Mouse (Mus musculus): ENCODE measurements at regions not wholly inside any gene's neighbourhood (a gene's known extent, or its start where the extent isn't known, plus 50 kb on each side); places are given as distances from the start of the nearest gene placed in this dataset.

DNA sequence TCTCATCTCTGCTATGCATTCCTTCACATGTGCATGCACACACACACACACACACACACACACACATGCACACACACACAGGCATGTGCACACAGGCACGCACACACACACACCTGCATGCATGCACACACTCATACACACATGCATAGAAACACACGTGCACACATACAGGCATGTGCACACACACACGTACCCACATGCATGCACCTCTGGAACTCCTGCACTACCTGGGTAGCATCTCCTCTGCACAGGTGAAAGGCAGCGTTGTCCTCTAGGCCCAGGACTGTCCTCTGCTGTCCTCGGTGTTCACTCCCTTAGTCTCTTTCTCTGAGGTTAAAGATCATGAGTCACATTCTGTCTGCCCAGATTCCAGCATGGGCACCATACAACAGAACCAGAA lies 258.0 kb downstream of the Cxcl12 start:
- DNase-seq = no peak

DNA sequence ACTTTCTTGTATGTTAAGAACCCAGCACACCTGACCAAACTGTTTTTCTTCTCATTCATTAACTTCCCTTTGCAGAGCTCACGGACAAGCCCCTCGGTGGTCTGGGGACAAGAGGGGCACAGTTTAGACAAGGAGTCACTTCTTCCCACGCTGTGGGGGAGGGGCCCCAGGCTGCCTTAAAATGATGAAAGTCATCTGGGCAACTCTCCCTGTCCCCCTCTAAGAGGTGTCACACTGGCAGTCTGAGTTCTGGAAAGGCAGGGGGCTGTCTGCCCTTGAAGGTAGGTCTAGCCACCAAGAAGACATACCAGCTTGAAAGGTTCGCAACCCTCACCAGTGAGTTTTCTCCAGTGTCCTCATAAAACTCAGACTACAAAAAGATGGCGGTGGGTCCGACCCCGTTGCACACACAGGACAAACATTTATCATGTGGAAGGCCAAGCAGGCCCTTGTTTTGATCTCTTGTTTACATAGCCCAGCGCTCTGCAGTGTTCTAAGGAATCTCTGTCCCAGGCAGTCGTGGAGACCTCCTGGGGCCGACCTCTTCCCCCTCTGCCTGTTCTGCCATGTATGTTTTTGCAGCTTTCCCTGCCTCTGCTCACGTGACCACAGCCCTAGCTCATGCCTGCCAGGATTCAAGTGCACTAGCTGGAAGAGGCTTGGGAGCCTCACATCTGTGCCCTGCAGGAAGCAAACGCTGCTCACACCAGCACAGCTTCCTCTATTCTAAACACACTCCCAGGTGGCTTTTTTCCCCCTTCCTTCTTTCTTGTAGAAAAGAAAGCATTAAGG lies 259.2 kb downstream of the Cxcl12 start:
- no peak for DNase-seq

DNA sequence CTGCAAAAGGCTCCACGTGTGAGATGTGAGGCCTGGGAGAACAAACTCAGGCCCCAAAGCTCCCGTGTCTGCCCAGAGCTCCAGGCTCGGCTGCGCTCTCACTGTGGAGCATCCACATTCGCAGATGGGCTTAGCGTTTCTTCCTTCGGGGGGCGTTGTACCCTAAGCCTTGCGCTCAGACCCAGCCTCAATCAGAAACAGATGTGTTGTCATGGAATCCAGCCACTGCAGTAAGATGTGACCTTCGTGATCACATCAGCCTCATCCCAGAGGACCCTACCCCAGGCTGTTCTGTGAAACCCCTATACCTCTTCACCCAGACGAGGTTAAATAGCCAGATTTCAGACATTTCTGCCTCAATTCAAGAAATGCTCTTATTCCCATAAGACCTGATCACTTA lies 260.1 kb downstream of the Cxcl12 start:
- no peak for DNase-seq

DNA sequence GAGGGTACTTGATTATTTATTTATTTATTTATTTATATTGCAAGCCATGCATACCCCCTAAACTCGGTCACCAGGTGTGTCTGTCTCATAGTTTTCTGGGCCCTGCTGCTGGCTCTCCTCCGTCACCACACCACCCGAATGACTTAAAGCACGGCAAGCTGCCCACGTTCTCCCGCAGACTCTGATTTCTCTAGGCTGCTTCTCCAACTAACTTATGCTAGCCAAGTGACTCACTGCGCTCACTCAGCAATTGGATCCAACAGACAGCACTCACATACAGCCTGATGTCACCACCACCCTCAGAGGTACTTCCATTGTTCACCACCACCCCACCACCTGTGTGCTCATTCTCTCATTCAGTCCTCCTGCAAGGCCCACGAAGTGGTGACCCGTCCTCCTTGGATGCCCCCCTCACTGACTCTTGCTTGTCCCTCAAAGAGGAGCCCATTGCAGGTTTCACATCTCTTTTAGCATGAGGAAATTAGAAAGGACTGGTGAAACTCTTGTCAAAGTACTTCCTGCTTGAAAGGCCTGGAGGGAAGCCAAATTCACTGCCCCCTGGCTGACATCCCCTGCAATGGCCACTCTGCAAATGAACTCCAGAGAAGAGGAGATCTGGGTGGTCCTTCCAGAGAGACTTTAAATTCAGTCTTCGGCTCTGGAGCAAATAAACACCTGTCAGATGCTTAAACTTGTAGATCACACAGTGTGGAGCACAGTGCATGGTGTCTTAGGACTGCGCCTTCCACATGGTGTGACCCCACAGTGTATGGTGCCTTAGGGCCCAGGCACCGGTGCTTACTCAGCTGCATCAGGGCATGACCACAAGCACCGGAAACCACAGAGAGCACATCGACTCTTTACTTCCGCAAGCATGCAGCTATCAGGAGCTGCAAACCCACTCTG lies 262.8 kb downstream of the Cxcl12 start:
- peak; percentile 26 for DNase-seq

DNA sequence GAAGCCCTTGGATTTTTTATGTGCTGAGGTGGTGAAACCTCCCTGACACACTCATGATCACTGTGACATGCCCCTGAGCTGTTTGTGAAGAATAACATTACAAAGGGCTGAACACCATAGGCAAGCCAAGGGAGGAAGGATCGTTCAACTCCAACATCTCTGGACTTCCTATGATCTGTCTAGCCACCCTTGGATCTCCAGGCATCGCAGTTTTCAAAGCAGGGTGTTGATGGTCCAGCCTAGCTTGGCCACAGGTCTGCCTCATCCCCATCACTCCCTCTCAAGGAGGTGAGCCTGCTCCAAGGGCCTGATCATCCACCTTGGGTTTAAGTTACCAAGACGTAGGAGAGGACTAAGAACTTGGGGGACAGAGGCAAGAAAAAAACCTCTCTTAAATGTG lies 268.5 kb downstream of the Cxcl12 start:
- DNase-seq = no peak

DNA sequence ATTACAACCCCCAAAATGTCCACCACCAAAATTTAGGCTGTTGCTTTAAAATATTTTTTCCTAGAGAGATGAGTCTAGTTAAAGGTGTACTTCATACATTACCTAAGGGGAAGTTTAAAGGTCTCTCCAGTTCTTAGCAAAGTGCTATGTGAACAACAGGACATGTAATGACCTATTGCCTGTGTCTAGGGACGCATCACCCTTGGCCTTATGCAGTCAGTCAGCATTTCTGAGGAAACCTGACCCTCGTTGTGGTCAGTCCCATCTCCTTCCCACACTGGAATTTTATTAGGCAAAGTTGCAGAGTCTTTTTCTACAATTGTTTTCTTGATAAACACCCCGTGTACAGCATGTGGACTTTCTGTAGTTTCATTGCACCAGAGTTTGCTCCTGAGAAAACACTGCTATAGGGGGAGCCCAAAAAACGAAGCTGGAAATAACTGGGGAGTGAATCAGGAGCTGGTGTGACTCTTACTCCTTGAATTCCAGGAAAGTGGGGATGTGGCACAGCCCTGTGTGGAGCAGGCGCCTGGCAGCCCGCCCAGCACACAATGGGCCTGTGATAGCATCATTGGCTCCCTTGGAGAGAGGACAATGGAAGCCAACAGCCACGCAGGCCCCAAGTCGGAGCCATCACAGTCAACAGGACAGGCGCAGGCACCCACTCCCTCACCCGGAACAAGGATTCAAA lies 269.2 kb downstream of the Cxcl12 start:
- DNase-seq = peak; percentile 65

DNA sequence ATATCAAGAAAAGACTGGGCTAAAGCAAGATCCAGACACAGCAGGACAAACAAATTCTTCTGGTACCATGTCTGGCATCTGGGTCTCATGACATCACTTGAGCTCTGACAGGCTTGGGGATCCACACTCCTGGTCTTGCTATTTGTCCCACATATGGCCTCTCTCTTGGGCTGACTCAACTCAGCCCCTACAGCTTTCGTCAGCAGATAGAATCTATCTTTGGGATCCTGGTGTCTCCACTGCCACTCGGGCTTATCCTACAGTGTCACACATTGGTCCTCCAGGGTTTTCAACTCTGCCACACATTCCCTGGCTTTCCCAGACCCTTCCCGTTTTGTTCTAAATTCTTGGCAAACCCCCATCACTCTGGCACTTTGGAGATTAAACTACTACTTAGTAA lies 280.3 kb downstream of the Cxcl12 start:
- no peak for DNase-seq

DNA sequence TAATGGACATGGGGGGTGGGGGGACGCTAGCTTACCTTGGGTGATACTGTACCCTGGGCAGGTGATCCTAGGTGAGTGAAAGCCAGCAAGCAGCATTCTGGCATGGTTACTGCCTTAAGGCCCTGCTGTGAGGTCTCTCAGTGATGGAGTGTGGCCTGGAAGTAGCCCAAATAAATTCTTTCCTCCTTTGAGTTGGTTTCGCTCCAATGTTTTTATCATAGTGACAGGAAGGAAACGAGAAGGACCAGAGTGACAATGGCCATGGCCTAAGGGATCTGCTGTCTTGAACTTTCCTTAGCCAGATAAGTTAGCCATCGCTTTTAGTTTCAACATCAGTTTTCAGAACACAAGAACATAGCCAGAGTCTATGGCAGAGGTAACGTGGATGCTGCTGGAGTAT lies 282.7 kb downstream of the Cxcl12 start:
- no peak for DNase-seq

DNA sequence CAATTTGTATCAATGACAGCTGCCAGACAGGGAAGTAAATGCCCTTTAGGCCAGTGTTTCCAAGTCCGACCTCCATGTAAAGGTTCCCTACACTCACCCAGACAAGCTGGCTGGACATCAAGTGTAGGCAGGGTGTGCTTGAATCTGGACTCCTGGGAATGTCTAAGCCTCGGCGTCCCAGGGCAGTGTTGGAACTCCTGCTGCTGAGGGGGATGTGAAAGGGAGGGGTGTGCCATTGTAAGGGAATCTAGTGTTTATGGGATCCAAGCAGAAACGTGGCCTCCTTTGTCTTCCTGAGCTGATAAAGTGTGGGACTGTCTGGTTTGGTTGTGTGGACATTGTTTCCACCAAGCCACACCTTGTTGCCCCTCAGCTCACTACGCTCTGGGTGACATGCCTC lies 291.9 kb downstream of the Cxcl12 start:
- no peak for DNase-seq

DNA sequence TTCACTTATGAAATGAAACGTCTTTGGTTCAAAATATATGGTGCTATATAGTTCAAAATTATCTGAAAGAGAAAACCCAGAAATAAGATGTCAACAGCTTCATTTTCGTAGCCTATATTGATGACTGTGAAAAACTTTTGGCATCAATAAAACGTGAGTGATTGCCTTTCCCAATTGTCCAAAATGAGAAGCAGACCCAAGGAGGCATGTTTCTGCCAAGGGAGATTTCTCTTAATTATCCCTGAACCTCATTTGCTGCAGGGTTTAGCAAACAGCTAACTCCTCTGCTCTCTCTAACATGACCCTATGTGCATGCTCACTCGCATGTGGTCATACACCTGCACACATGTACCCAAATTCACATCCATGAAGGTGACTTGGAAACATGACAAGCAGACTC lies 296.8 kb downstream of the Cxcl12 start:
- DNase-seq = no peak

DNA sequence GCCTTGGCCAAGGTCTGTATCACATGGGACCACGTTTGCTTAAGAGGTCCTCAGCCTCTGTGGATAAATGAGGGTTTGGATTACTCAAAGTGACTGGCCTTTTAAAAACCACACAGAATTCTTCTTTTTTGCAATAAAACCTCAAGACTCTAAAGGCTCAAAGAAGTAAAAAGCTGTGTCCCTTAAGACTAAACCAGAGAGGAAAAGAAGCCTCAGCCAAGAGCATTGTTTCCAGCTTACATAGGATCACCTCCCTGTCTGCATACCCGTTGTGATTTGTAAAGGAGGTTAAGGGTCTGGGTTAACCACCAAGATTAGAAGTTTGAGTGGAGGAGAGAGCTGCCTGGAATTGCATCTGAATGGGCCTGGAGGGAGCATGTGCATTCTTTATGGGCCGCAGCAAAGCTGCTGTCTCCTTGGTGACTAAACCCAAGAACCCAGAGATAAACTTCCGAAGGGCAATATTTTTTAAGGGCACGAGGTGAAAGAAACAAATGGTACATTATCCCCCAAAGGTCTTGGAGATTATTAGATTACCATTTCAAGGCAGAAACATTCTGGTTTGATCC lies 297.4 kb downstream of the Cxcl12 start:
- DNase-seq = no peak

DNA sequence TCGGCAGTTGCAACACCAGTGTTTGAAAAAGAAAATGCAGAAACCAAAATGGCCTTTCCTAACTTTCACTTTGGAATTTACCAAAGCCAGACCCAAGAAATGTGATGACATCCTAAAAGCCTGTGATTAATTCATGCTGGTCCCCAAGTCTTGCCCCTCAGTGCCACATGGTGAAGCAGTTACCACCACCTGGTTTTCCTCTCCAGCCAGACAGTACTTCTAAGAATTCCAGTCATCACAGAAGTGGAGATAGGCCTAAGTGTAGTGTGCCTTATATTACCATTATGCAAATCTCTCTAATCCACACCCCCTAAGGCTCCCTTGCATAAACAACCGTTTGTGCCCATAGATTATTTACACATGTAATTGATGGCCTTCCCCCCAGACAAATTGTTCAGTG lies 311.0 kb downstream of the Cxcl12 start:
- no peak for DNase-seq

DNA sequence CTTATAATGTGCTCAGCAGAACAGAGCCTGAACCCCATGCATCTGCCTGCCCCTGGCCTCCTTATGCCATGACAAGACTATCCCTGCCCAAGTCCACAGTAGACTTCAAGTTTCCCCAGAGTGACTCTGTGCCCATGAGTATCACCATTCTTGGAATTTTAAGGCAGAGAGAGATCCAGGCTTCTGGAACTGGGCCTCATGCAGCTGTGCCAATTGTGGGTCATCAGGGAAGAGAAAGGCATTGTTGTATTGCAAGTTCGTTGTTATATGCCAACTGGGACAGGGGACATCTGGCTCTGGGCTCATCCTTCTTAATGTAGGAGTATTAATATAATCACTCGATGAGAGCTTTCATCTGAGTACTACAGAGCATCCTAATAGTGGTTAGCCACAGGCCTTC lies 312.1 kb downstream of the Cxcl12 start:
- no peak for DNase-seq

DNA sequence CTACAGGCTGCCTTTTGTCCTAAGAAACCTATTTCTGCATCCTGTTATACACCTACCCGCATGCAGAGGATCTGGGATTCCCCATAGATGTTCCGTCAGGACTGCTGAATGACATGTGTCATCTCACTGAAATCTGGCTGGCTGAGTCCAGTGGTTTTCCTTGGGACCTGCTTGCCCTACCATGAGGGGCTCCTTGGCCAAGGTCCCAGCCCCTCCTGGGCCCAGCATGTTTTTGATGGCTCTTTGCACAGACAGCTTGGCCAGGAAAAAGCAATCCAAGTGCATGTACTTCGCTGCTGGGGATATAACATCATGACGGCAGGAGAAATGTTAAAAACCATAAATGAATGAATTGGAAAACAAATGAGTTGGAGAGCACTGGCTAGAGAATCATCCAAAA lies 320.8 kb downstream of the Cxcl12 start:
- no peak for DNase-seq

DNA sequence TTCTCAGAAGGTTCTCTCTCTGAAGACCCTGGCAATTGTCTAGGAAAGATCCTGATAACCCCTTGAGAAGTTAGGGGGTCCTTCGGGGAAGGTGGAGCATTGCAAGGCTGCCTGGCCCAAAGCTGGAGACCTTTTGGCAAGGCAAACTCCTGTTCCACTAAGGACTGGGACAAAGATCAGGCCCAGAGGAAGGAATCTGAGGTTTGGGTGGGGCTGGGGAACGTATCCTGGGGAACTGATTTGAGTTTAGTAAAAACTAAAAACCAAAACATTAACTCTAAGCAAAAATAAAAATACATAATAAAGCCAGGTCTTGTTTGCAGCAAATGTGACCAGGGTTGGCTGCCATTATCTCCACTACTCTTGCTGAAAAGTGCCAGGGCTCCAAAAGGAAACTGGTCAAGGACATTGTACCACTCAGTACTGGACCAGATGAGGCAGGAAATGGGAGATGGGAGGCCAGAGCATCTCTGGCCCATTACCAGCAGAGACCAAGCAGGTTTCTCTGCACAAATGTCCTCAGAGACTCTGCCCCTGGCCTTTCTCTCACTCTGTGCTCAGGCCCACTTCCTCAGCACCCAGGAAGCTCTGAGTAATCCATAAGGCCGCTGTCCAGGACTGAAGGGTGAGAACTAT lies 321.5 kb downstream of the Cxcl12 start:
- DNase-seq = no peak

DNA sequence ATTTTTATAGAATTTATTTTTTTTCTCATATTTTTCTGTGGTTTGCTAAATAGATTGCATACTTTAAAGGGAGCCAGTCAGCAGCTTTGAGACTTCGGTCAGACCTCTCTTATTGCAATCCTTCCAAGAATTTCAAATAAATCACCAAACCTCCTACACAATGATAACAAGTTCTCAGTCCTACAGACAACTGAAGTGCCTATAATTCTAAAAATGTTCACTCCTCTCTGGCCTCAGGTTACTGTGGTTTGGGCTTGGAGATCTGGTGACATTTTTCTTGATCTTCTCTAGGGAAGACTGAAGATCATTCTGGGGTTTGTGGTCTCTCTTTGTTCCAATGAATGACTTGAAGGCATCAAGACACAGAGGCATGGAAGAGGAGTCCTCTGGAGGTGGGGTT lies 326.6 kb downstream of the Cxcl12 start:
- DNase-seq = no peak

DNA sequence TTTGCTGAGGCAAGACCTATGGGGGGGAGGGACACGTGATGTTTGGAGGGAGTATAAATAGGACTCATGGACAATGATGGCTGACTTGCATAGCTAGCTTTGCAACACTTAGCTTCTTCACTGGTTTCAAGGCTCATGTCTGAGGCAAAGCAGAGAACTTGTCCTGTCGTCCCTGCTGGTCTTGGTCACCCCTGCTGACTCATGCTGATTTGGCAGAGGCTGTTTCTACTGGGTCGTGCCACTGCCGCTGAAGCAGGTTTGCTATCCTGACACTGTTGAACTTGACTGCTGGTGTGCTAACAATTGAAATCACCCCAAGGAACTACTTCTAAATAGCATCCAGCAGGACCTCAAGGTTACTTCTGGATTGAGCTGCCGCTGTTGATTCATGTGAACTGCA lies 329.0 kb downstream of the Cxcl12 start:
- no peak for DNase-seq

DNA sequence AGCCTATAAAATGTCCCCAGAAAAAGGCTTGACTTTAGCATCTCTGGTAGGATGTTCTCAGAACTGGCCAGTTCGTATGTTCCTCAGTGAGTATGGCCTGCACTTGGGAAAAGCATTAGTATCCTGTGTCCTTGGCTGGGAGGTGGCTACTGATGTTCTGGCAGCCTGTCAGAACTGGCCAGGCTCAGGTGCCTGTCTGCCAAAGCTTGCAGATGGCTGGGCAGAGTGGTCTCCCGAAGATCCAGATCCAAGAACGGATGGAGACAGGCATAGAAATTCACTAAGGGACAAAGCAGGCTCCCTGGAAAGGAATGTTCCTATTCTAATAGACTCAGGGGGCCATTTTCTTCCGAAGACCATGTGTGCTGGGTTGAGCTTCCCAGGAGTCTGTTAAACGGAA lies 329.6 kb downstream of the Cxcl12 start:
- peak; percentile 45 for DNase-seq

DNA sequence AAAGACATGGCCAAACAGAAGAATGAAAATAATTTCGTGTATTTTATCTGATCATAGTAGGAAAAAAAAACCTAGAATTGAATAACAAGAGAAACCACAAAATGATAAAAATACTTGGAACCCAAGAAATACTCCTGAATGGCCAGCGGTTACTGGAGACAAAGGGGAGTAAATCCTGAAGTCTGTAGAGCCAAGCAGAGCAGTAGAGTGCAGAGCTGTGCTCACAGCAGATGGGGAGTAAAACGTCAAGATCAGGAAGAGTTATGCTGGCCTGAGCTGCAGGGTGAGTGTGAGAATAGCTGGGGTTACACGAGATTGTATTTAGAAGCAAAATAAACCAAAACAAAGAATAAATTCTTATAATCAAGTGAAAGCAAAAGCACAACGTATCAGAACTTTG lies 334.0 kb downstream of the Cxcl12 start:
- DNase-seq = no peak

DNA sequence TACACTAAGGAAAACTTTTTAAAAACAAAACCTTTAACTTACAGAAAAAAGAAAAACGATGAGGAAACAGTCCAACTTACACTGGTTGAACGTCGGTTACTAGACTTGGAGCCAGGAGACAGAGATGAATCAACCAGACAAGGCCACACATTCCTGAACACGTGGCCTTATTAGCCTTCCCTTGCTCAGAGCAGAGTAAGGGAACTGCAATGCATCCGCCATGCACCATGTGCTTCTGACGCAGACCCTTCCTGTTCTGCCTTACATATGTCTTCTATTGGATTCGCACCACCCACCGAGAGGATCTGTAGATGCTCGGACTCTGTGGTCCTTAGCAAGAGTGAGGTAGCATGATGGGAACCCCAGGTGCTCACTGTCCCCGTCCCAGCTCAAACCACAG lies 336.2 kb upstream of the Zfp637 start:
- DNase-seq = no peak

DNA sequence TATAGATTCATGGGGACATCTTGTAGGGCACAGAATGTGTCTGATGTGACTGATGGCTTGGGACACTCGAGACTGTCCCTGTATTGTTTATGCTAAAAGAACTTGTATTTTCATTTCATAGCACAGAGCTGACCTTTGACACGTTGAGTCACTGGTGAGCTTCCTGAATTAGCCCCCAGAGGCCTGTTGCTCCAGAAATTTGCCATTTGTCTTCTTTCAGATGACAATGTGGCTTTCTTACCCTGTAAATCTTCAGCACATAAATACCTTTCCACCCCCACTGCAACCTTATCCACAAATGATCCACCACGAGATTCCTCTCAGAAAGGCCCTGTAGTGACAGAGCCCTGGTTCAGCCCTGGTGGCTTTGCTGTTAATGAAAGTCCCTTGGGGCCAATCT lies 335.5 kb upstream of the Zfp637 start:
- no peak for DNase-seq

DNA sequence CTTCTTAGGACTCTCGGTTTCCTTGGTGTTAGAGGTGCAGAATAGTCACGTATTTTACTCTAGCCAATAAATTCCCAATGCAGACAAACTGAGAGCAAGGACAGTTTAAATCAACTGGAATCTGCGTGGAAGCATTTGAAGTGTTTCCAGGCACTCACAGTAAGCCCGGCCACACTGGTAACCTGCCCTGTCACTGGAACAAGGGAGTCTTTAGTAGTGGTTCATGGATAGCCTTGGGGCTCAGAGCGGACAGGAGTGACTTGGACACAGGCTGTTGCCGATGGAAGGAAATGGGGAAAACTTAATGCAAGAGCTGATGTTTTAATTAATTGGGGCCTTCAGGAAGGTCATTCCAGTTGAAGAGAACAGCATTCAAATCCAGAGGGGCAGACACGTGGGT lies 334.4 kb upstream of the Zfp637 start:
- no peak for DNase-seq

Measured in gastrocnemius, postnatal 25 days (tissue).